Mouse (Mus musculus) kidney, postnatal 0 days (tissue): Measurements from ENCODE around the gene Armt1. TPM values are rescaled to one million over a fixed set of nuclear protein-coding genes. Genes with fewer than 3 reads are reported as not detected.

Experiments
- ATAC-seq: fragments of 200-750 bp; cut with Nextera tagmentation; replicated peaks from 2 replicates; pipeline ENCODE4 v1.8.0; 2017; ENCODE audit warnings: low read depth, moderate number of reproducible peaks, moderate TSS enrichment, moderate library complexity; ENCODE audit not compliant: low FRiP score
- DNase-seq: peaks from one replicate; pipeline ENCODE4 v3.0.0-alpha.2; 2016; ENCODE audit warnings: low spot score
- H3K27ac ChIP-seq: fragments of 300-500 bp; sonication (generic); 2 replicates; pipeline ENCODE4 v1.5.1; 2014; ENCODE audit warnings: mild to moderate bottlenecking
- H3K27me3 ChIP-seq: fragments of 300-500 bp; sonication (generic); 2 replicates; pipeline ENCODE4 v1.6.1; 2014; ENCODE audit warnings: low read length, mixed read lengths; ENCODE audit not compliant: insufficient read depth
- H3K36me3 ChIP-seq: fragments of 300-500 bp; sonication (generic); 2 replicates; pipeline ENCODE4 v1.6.1; 2014; ENCODE audit warnings: low read length, mixed read lengths; ENCODE audit not compliant: insufficient read depth
- H3K4me1 ChIP-seq: fragments of 300-500 bp; sonication (generic); replicated peaks from 2 replicates; pipeline ENCODE4 v1.6.1; 2014; ENCODE audit warnings: antibody characterized with exemption, low read length, mixed read lengths; ENCODE audit not compliant: insufficient read depth
- H3K4me2 ChIP-seq: fragments of 300-500 bp; sonication (generic); 2 replicates; pipeline ENCODE4 v1.6.1; 2014; ENCODE audit warnings: mild to moderate bottlenecking, low read length, moderate library complexity, mixed read lengths
- H3K4me3 ChIP-seq: fragments of 300-500 bp; sonication (generic); replicated peaks from 2 replicates; pipeline ENCODE4 v1.5.1; 2014; ENCODE audit warnings: low read depth, low read length
- H3K9ac ChIP-seq: fragments of 300-500 bp; sonication (generic); 2 replicates; pipeline ENCODE4 v1.6.1; 2014; ENCODE audit warnings: low read depth, low read length
- H3K9me3 ChIP-seq: fragments of 300-500 bp; sonication (generic); replicated peaks from 2 replicates; pipeline ENCODE4 v1.6.1; 2016; ENCODE audit warnings: low read length, inconsistent platforms, mixed read lengths
- CTCF ChIP-seq: IDR thresholded peaks from 2 replicates; pipeline ENCODE4 v1.5.1; 2016; ENCODE audit warnings: antibody characterized with exemption, low read depth, mild to moderate bottlenecking, moderate library complexity
- WGBS: fragments of 180-500 bp; shearing (Covaris S2); extraction: QIAGEN DNeasy Blood & Tissue Kit; methylation state at CpG from one replicate; pipeline ENCODE4 v1.1.7; 2014; 5-methylcytosine and 5-hydroxymethylcytosine counted together
- polyA plus RNA-seq: library from polyadenylated mRNA; unstranded; fragments of >200 nt; fragmentation: Nextera tagmentation; extraction: Ambion mirVana; gene quantifications from 2 replicates; pipeline ENCODE4 v1.2.1, GENCODE M21; 2015

Armt1 gene
- polyA plus RNA-seq, 1 experiment from 2014 or later: 17.1 TPM

GRCm38 (mm10) chr10:4492909-4493308, 60.6 kb downstream of the Armt1 start:
- Histone ChIP-seq H3K4me2 (no peak overlapping the region), H3K36me3 (no peaks in the 10 kb centered on the region), H3K27me3 (no peaks in the 10 kb centered on the region), H3K27ac (no peak overlapping the region), H3K9me3 (no peaks in the 10 kb centered on the region), H3K4me1 (no peaks in the 10 kb centered on the region), H3K9ac (no peak overlapping the region), H3K4me3 (no peak overlapping the region)
- DNase-seq (no peak), ATAC-seq (0 out of 2 replicates have a peak, but pooled peaks have one; percentile 29)
- WGBS: 20% methylated on average over 4 of the region's 4 CpGs
- no peak for TF ChIP-seq CTCF

- peak; percentile 73 for DNase-seq
- H3K27me3 ChIP-seq: no peaks in the 10 kb centered on the region
- H3K4me1 ChIP-seq: no peaks in the 10 kb centered on the region
- no peak overlapping the region for H3K4me2 ChIP-seq
- WGBS: 52% methylated on average over 8 of the region's 8 CpGs
- ATAC-seq: no peak
- no peak overlapping the region for H3K9ac ChIP-seq
- H3K36me3 ChIP-seq: no peaks in the 10 kb centered on the region
- TF ChIP-seq CTCF: no peak
- no peak overlapping the region for H3K4me3 ChIP-seq
- H3K27ac ChIP-seq: no peak overlapping the region
- H3K9me3 ChIP-seq: no peaks in the 10 kb centered on the region
Measured at GRCm38 (mm10) chr10:4503251-4503650, 71.0 kb downstream of the Armt1 start.

Other genes starting within 250 kb of the Armt1 start
- 53.7 and 54.4 TPM in 2 replicates for gene Akap12, start 166.1 kb upstream of the Armt1 start, polyA plus RNA-seq
- gene Zbtb2, start 44.4 kb upstream of the Armt1 start, polyA plus RNA-seq: 13.0 and 13.7 TPM in 2 replicates
- gene Rmnd1, start 79 bp upstream of the Armt1 start, polyA plus RNA-seq: 45.4 and 47.1 TPM in 2 replicates
- gene Ccdc170, start 50.0 kb downstream of the Armt1 start, polyA plus RNA-seq: 1.0 and 1.3 TPM in 2 replicates
- 3.3 and 3.7 TPM in 2 replicates for gene Esr1, start 179.1 kb downstream of the Armt1 start, polyA plus RNA-seq